Mouse (Mus musculus) limb, embryonic 15.5 days (tissue): ENCODE results near the gene Cyp4f14. TPM values are rescaled to one million over a fixed set of nuclear protein-coding genes. Genes with fewer than 3 reads are reported as not detected.
"Not testable (repeated sequence)": the region's sequence is repeated elsewhere in the genome, so short reads cannot be mapped to it uniquely, and the experiment has no call there.

Experiments used
- ATAC-seq: fragments of 200-750 bp; cut with Nextera tagmentation; 2 replicates; pipeline ENCODE4 v1.8.0; 2017; ENCODE audit warnings: low read depth, moderate TSS enrichment; ENCODE audit not compliant: insufficient number of reproducible peaks, low FRiP score, low TSS enrichment
- H3K27ac ChIP-seq: fragments of 300-500 bp; sonication (generic); 2 replicates; pipeline ENCODE4 v1.5.1; 2015; ENCODE audit warnings: moderate library complexity, mild to moderate bottlenecking, inconsistent platforms
- H3K27me3 ChIP-seq: fragments of 300-500 bp; sonication (generic); 2 replicates; pipeline ENCODE4 v1.6.1; 2015; ENCODE audit warnings: inconsistent platforms
- H3K36me3 ChIP-seq: fragments of 300-500 bp; sonication (generic); 2 replicates; pipeline ENCODE4 v1.6.1; 2015; ENCODE audit warnings: inconsistent platforms
- H3K4me1 ChIP-seq: fragments of 300-500 bp; sonication (generic); 2 replicates; pipeline ENCODE4 v1.6.1; 2015; ENCODE audit warnings: inconsistent platforms
- H3K4me2 ChIP-seq: fragments of 300-500 bp; sonication (generic); 2 replicates; pipeline ENCODE4 v1.6.1; 2015; ENCODE audit warnings: mild to moderate bottlenecking, inconsistent platforms
- H3K4me3 ChIP-seq: fragments of 300-500 bp; sonication (generic); 2 replicates; pipeline ENCODE4 v1.5.1; 2015; ENCODE audit warnings: mild to moderate bottlenecking, inconsistent platforms
- H3K9ac ChIP-seq: fragments of 300-500 bp; sonication (generic); 2 replicates; pipeline ENCODE4 v1.6.1; 2015; ENCODE audit warnings: inconsistent platforms
- H3K9me3 ChIP-seq: fragments of 300-500 bp; sonication (generic); 2 replicates; pipeline ENCODE4 v1.6.1; 2016; ENCODE audit warnings: inconsistent platforms
- WGBS: fragments of 180-500 bp; shearing (Covaris S2); methylation state at CpG from one replicate; pipeline ENCODE4 v1.1.7; 2015; 5-methylcytosine and 5-hydroxymethylcytosine counted together
- polyA plus RNA-seq: library from polyadenylated mRNA; unstranded; fragments of >200 nt; fragmentation: Nextera tagmentation; extraction: Ambion mirVana; gene quantifications from 2 replicates; pipeline ENCODE4 v1.2.1, GENCODE M21; 2015

Gene Cyp4f14
- polyA plus RNA-seq, 1 experiment from 2014 or later, result not detected

DNA sequence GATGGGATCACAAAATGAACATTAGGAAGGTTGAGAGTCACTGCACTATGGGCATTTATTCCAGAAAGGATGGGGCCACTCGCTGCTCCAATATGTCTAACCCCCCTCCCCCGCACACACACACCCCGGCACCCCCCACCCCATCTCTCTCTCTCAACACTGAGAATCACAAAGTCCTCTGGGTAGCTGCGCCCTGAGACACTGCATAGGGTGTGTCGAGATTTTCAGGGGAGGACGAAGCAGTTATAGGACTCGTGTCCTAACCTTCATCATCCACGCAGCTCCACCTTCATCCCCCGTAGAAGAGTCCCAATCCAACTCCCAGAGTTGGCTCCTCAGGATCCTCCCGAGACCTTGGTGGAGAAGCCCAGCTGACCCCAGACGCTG is 26.3 kb downstream of the Cyp4f14 start:
- Histone ChIP-seq H3K4me2 (peak overlapping the region; percentile 69), H3K27ac (peak overlapping the region; percentile 88), H3K36me3 (peaks cover 9% of the 10 kb centered on the region; the same call in 1 of the 2 replicates), H3K9ac (peak overlapping the region; percentile 70), H3K4me1 (peaks cover 12% of the 10 kb centered on the region), H3K9me3 (no peaks in the 10 kb centered on the region), H3K27me3 (no peaks in the 10 kb centered on the region), H3K4me3 (peak overlapping the region; percentile 76)
- WGBS, result 1% methylated on average over 11 of the region's 11 CpGs
- no peak for ATAC-seq

DNA sequence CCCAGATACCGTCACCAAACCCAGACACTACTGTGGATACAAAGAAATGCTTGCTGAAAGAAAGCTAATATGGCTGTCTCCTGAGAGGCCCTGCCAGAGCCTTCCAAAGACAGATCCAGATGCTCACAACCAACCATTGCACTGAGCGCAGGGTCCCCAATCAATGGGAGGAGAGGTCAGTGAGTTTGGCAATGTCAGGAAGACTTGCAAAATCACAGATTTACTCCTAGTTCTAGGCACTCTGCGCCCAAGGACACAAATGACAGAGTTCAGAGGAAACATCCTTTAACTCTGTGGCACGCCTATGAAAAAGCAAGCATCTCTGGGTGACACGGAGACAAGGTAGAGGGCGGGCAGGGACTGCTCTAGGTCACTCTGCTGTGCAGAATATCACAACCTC is 27.5 kb downstream of the Cyp4f14 start:
- WGBS, result 96% methylated on average over 6 of the region's 6 CpGs
- no peaks in the 10 kb centered on the region for H3K27me3 ChIP-seq
- peaks cover 17% of the 10 kb centered on the region for H3K36me3 ChIP-seq
- H3K4me1 ChIP-seq, result peaks cover 12% of the 10 kb centered on the region
- H3K4me3 ChIP-seq, result no peak overlapping the region
- H3K4me2 ChIP-seq, result no peak overlapping the region
- H3K9ac ChIP-seq, result no peak overlapping the region
- ATAC-seq, result no peak
- H3K27ac ChIP-seq, result no peak overlapping the region
- no peaks in the 10 kb centered on the region for H3K9me3 ChIP-seq

DNA sequence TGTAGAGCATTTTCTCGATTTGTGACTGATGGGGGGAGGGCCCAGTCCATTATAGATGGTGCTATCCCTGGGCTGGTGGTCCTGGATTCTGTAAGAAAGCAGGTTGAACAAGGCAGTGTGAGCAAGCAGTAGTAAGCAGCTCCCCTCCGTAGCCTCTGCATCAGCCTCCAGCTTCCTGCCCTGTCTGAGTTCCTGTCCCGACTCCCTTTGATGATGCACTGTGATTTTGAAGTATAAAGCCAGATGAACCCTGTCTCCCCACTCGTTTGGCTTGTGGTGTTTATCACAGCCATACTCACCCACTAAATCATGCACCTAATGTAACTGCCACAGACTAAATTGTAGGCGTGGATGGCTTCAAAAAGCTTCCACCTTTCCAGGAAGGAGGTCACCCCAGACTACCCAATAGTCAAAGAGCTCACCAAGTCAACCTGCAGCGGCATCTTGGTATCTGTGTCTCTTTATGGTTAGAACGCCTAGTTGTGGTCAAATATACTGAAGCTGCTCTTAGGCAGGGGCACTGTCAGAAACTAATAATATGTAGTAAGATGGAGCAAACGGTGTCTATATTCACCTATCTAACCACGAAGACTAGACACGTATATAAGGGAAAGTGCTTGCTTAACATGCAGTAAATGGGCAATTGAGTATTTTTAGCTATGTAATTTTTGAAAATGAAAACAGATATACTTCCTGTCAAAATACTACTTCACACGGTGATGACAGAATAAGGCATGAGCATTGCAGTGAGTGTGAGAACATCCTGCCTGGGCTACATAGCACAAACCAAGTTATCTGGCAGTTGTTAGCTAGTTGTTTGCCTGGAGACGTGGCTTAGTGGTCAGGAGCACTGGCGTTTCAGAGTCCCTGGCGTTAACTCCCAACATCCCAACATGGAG is 36.6 kb downstream of the Cyp4f14 start:
- H3K9me3 ChIP-seq, result no peaks in the 10 kb centered on the region
- WGBS, result 89% methylated on average over 14 of the region's 14 CpGs
- peaks cover 7% of the 10 kb centered on the region; the same call in 1 of the 2 replicates for H3K4me1 ChIP-seq
- H3K27me3 ChIP-seq, result no peaks in the 10 kb centered on the region
- H3K4me3 ChIP-seq, result no peak overlapping the region
- H3K9ac ChIP-seq, result no peak overlapping the region
- no peak overlapping the region for H3K4me2 ChIP-seq
- H3K36me3 ChIP-seq, result peaks cover 62% of the 10 kb centered on the region
- H3K27ac ChIP-seq, result no peak overlapping the region
- no peak for ATAC-seq

DNA sequence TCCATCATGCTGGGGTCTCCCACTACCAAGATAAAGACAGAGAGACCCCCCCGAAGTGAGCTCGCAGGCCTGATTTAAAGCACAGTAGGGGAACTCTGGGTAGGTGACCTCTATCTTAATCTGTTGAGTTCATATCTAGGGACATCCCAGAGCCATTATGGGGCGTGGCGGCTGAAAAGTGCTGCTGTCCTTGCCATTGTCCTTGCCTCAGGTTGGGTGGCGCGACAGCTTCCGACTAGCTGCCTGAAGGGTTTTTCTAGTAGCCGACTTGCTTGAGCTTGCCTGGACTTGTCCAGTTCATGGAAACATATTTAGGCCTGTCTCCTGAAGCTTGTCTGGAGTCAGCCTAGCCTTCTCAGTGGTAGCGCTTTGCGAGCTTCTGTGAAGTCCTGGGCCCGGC is 38.4 kb downstream of the Cyp4f14 start:
- ATAC-seq, result no peak
- H3K27me3 ChIP-seq, result no peaks in the 10 kb centered on the region
- H3K4me2 ChIP-seq, result no peak overlapping the region
- no peak overlapping the region for H3K4me3 ChIP-seq
- H3K27ac ChIP-seq, result no peak overlapping the region
- no peaks in the 10 kb centered on the region for H3K9me3 ChIP-seq
- 88% methylated on average over 11 of the region's 11 CpGs for WGBS
- H3K36me3 ChIP-seq, result peaks cover 47% of the 10 kb centered on the region
- no peak overlapping the region for H3K9ac ChIP-seq
- peaks cover 7% of the 10 kb centered on the region; the same call in 1 of the 2 replicates for H3K4me1 ChIP-seq

DNA sequence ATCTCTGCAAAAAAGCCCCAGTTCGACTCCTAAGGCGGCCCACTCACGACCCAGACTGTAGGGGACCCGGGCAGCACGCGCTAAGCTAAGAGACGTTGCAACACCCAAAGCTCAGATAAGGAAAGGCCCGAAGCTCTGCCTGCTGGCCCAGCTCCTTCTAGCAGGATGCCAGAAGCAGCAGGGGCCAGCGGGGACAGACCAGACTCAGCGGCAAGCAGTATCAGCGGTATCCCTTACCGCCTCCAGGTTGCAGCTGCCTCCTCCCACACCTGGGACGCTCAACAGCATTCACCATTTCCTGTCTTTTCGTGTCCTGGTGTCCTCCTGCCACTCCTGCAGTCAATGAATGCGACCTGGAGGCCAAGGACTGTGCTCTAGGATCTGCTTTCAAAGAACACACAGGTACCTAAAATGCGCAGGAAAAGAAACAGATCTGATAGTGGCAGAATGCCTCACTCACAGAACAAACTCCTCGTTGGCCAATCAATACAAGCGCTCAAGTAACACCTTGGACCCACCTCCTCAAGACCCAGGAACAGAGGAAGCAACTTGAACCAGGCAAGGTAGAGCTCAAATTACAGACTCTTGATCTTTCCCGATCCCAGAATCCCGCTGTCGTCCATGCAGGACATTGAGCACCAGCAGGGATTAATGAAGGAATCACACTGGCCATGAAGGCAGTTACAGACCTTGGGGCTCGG is 39.5 kb downstream of the Cyp4f14 start:
- Histone ChIP-seq H3K4me3 (no peak overlapping the region), H3K9ac (no peak overlapping the region), H3K27ac (no peak overlapping the region), H3K4me1 (peaks cover 7% of the 10 kb centered on the region; the same call in 1 of the 2 replicates), H3K36me3 (peaks cover 35% of the 10 kb centered on the region), H3K9me3 (no peaks in the 10 kb centered on the region), H3K27me3 (no peaks in the 10 kb centered on the region), H3K4me2 (peak overlapping the region; percentile 25; the same call in 1 of the 2 replicates)
- 8% methylated on average over 22 of the region's 22 CpGs for WGBS
- no peak for ATAC-seq

DNA sequence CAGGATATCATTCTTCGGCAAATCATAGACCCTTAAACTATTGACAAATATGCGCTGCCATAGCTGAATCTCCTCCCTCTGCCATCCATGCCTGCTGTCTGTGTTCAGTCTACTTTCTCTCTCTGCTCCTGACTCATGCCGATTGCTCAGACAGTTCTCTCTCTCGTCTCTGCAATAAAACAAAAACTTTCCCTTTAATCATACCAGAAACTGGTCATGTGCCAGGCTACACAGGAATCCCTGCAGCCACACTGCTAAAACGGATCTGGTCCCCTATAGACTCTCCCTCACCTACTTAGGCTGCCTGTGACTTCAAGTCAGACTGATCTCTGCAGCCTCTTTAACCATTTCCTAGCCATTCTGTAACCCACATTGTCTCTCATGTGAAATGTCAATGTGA is 44.4 kb downstream of the Cyp4f14 start:
- WGBS, result 57% methylated on average over 5 of the region's 5 CpGs
- Histone ChIP-seq H3K27me3 (no peaks in the 10 kb centered on the region), H3K4me3 (no peak overlapping the region), H3K36me3 (no peaks in the 10 kb centered on the region), H3K4me2 (no peak overlapping the region), H3K9me3 (no peaks in the 10 kb centered on the region), H3K4me1 (peaks cover 7% of the 10 kb centered on the region; the same call in 1 of the 2 replicates), H3K27ac (no peak overlapping the region), H3K9ac (no peak overlapping the region)
- ATAC-seq, result no peak

DNA sequence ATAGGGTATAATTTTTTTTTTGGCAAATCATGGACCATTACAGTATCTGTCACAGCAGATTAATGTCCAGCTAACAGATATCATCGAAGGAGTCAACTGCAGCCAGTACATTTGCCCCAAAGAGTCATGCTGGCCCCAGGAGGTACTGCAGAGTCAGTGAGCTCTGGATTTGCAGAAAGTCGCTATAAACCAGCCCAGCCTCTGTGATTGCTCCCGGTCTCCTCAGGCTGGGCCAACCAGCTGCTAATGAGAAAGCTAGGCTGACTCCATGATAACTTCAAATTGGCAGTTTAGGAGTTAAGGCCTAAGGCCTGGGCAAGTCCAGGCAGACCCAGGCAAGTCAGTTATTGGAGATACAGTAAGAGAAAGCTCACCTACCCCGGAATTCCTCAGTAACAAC is 45.1 kb downstream of the Cyp4f14 start:
- no peak overlapping the region for H3K4me2 ChIP-seq
- no peak for ATAC-seq
- 0 out of 2 replicates have a peak, but pooled peaks cover 1% of the 10 kb centered on the region for H3K4me1 ChIP-seq
- no peaks in the 10 kb centered on the region for H3K36me3 ChIP-seq
- 57% methylated on average over 4 of the region's 4 CpGs for WGBS
- H3K27ac ChIP-seq, result no peak overlapping the region
- no peaks in the 10 kb centered on the region for H3K27me3 ChIP-seq
- no peak overlapping the region for H3K4me3 ChIP-seq
- no peaks in the 10 kb centered on the region for H3K9me3 ChIP-seq
- no peak overlapping the region for H3K9ac ChIP-seq

DNA sequence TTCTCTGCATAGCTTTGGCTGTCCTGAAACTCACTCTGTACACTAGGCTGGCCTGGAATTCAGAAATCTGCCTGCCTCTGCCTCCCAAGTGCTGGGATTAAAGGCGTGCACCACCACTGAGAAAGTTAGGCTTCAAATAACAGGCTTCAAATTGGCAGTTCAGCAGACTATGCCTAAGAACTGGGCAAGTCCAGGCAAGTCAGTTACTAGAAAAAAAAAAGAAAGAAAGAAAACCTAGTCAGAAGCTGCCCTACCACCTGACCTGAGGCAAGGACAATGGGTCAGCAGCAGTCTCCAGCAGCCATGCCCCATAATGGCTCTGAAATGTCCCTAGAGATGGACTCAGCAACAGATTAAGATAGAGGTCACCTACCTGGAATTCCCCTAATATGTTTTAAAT is 45.7 kb downstream of the Cyp4f14 start:
- H3K9me3 ChIP-seq, result no peaks in the 10 kb centered on the region
- H3K27me3 ChIP-seq, result no peaks in the 10 kb centered on the region
- no peak overlapping the region for H3K9ac ChIP-seq
- no peaks in the 10 kb centered on the region for H3K4me1 ChIP-seq
- no peaks in the 10 kb centered on the region for H3K36me3 ChIP-seq
- H3K4me2 ChIP-seq, result no peak overlapping the region
- 94% methylated on average over 1 of the region's 1 CpGs for WGBS
- no peak overlapping the region for H3K27ac ChIP-seq
- ATAC-seq, result no peak
- H3K4me3 ChIP-seq, result no peak overlapping the region

DNA sequence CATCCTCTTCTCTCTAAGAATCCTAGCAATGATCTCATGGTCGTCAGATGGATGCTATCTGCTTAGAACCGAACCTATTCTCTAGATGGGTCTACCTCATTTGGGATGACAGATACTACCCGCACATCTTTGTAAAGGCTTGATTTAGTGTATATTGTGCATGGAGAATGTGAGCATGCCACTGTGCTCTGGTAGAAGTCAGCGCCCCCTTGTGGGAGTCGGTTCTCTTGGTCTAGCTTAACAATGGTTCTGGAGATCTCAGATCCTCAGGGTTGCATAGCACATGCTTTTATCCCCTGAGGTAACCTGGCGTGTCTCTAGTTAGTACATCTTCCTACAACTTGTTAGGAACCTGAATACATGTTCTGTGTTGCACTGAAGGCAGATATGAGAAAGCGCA is 49.9 kb downstream of the Cyp4f14 start:
- not testable (repeated sequence) for H3K36me3 ChIP-seq, H3K4me3 ChIP-seq, H3K27me3 ChIP-seq, H3K27ac ChIP-seq, H3K9me3 ChIP-seq, ATAC-seq, H3K4me1 ChIP-seq, H3K9ac ChIP-seq, H3K4me2 ChIP-seq
- 61% methylated on average over 4 of the region's 7 CpGs for WGBS

DNA sequence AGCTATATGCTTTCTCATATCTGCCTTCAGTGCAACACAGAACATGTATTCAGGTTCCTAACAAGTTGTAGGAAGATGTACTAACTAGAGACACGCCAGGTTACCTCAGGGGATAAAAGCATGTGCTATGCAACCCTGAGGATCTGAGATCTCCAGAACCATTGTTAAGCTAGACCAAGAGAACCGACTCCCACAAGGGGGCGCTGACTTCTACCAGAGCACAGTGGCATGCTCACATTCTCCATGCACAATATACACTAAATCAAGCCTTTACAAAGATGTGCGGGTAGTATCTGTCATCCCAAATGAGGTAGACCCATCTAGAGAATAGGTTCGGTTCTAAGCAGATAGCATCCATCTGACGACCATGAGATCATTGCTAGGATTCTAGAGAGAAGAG is 60.4 kb downstream of the Cyp4f14 start:
- not testable (repeated sequence) for H3K4me1 ChIP-seq, H3K27ac ChIP-seq, H3K27me3 ChIP-seq, H3K36me3 ChIP-seq, H3K9ac ChIP-seq, H3K4me3 ChIP-seq, H3K4me2 ChIP-seq, ATAC-seq, H3K9me3 ChIP-seq
- 65% methylated on average over 3 of the region's 6 CpGs for WGBS
